Mouse (Mus musculus) adrenal gland, adult (tissue): ENCODE measurements at regions not wholly inside any gene's neighbourhood (a gene's known extent, or its start where the extent isn't known, plus 50 kb on each side); places are given as distances from the start of the nearest gene placed in this dataset.

Source experiments
- DNase-seq, 2 experiments: peaks; one replicate each; pipeline ENCODE4 v3.0.0; 2022 to 2023; ENCODE audit warnings: low spot score in 1 of 2; ENCODE audit not compliant: inconsistent age in 2 of 2

GRCm38 (mm10) chr4:153058152-153058551 is 424.5 kb downstream of the Ajap1 start:
- no peak for DNase-seq

- peak in 1 of 2 experiments; percentile 39 for DNase-seq
These were observed 458.9 kb downstream of the Ajap1 start for GRCm38 (mm10) chr4:153023711-153024110.

GRCm38 (mm10) chr4:153019211-153019610 is 463.4 kb downstream of the Ajap1 start:
- no peak for DNase-seq

GRCm38 (mm10) chr4:153018138-153018921 is 464.3 kb downstream of the Ajap1 start:
- DNase-seq: no peak

GRCm38 (mm10) chr4:153017816-153018137 is 464.8 kb downstream of the Ajap1 start:
- no peak for DNase-seq

GRCm38 (mm10) chr4:153003338-153003737 is 479.3 kb downstream of the Ajap1 start:
- DNase-seq: no peak

GRCm38 (mm10) chr4:153002516-153002915 is 480.1 kb downstream of the Ajap1 start:
- no peak for DNase-seq

- DNase-seq: no peak
These were observed 480.9 kb downstream of the Ajap1 start for GRCm38 (mm10) chr4:153001761-153002160.

- DNase-seq: no peak
These were observed 483.1 kb downstream of the Ajap1 start for GRCm38 (mm10) chr4:152999526-152999925.

GRCm38 (mm10) chr4:152997251-152997650 is 485.4 kb downstream of the Ajap1 start:
- no peak for DNase-seq

- peak in 1 of 2 experiments; percentile 25 for DNase-seq
These were observed 486.0 kb downstream of the Ajap1 start for GRCm38 (mm10) chr4:152996641-152997040.

GRCm38 (mm10) chr4:152995052-152995595 is 487.5 kb downstream of the Ajap1 start:
- DNase-seq: no peak

- no peak for DNase-seq
These were observed 488.4 kb downstream of the Ajap1 start for GRCm38 (mm10) chr4:152994206-152994605.

- DNase-seq: no peak
These were observed 492.3 kb downstream of the Ajap1 start for GRCm38 (mm10) chr4:152990266-152990665.

- no peak for DNase-seq
These were observed 494.9 kb downstream of the Ajap1 start for GRCm38 (mm10) chr4:152987726-152988125.

GRCm38 (mm10) chr4:152975012-152975675 is 497.5 kb upstream of the Kcnab2 start:
- DNase-seq: no peak

GRCm38 (mm10) chr4:152963001-152963400 is 485.3 kb upstream of the Kcnab2 start:
- no peak for DNase-seq

GRCm38 (mm10) chr4:152962165-152962564 is 484.5 kb upstream of the Kcnab2 start:
- no peak for DNase-seq

GRCm38 (mm10) chr4:152961677-152962076 is 484.0 kb upstream of the Kcnab2 start:
- no peak for DNase-seq

GRCm38 (mm10) chr4:152959627-152960230 is 482.1 kb upstream of the Kcnab2 start:
- peak in 1 of 2 experiments; percentile 24 for DNase-seq

GRCm38 (mm10) chr4:152953237-152953974 is 475.7 kb upstream of the Kcnab2 start:
- DNase-seq: no peak
